Mouse (Mus musculus): ENCODE data around the gene Tmcc3.

The Tmcc3 gene

GRCm38 (mm10) chr10:94466313-94466712, 154.6 kb downstream of the Tmcc3 start:
- DNase-seq (ENCODE audit: low spot score), result no peak

- no peak for DNase-seq (ENCODE audit: low spot score)
Observed at GRCm38 (mm10) chr10:94471487-94471886, 159.7 kb downstream of the Tmcc3 start.

DNA sequence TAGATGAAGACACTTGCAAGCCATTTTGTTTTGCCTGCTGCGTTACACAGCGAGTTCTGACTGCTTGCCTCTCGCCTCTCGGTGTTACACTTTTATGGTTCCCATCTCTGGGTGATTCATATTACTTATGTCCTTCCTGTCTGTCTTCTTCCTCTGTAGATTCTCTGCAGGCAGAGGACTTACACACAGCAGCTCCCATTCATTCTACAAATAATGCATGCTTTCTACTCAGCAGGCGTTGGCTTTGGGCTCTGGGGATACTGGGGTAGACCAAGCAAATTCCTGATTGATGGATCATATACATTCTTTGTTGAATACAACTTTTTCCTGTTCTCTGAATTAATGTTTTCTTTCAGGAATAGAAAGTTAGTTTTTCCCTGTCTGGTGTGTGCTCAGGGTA, 161.8 kb downstream of the Tmcc3 start:
- no peak for DNase-seq (ENCODE audit: low spot score)

GRCm38 (mm10) chr10:94474185-94474584, 162.4 kb downstream of the Tmcc3 start:
- DNase-seq (ENCODE audit: low spot score), result no peak

DNA sequence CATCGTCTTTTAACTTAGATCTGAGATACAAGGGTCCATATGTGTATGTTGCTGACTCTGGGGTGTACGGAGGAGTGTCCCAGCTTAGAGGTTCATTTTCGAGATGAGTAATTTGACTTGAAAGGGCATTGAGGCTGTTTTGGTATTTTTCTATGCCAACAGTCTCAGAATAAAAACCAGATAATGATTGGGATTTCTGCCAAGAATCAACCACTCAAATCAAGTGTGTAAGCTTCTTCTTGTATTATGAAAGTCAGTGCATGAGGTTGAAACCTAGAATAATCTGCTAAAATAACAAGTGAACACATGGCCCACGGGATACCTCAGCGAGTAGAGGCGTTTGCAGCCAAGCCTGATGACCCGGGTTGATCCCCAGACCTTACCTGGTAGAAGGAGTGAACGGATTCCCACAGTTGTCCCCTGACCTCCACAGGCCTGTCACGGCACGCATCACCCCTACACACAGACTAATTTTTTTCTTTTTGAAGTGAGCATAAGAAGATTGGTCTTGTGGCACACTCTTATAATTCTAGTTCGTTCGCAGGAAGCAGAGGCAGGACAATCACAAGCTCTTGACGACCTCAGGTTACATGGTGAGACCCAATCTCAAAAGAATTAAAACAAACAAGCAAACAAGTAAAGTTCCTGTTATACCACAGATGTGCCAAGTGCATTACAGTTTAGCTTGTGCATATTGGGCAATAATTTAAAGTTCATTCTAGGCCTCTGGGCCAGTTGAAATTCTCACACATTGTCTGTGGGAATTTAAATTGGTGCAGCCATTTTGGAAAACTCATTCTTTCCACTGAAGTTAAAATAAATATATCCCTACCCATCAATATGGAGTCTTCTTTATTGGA, 165.8 kb downstream of the Tmcc3 start:
- no peak for DNase-seq (ENCODE audit: low spot score)

- DNase-seq (ENCODE audit: low spot score), result no peak
Observed at GRCm38 (mm10) chr10:94479646-94480045, 167.9 kb downstream of the Tmcc3 start.

DNA sequence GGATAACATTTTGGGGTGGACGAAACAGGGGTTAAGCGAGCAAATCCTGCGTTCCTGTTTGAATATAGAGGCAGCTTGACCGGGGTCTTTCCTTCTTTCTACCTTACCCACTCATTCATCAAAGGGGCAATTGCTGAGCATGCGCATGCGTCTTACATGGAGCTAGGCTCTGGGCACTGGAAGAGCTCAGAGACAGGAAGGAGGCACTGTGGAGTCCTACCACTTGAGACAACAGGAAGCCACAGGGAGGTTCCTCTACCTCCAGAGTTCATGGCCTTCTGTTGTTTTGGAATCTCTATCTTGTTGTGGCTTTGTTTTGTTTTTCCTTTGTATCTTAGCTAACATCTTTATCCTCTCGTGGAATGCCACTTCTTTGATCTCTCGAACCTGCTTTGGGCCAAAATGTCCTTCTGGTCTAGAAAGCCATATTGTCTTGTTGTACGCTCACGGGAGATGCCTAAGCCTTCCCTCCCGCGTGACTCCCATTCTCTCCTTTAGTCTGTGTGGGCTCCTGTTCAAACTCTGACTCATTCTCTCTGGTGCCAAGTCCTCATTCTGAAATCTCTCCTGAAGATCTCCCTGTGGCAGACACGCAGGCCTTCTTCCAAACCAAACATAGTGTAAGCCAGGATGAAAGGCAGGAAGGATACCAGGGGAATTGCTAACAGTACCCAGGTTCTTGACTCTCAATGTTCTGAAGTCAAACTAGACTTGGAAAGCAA, 168.8 kb downstream of the Tmcc3 start:
- no peak for DNase-seq (ENCODE audit: low spot score)

GRCm38 (mm10) chr10:94481613-94482012, 169.9 kb downstream of the Tmcc3 start:
- no peak for DNase-seq (ENCODE audit: low spot score)

DNA sequence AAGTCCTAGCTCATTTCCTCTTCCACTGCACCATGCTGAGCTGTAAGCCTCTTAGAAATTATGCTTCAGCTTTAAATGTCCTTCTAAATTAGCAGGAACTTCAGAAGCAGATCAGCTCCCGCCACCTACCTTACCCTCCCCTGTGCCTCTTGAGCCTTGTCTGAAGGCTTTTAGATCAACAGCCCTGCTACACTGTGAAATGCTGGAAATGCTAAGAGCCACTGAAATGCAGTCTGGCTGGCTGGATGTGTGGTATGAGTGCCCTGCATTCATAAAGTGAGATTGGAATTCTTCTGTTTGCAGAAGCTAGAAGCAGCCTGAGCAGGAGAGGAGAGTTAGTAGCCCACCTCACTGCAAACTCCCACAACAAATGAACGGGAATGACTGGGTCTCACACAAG, 174.4 kb downstream of the Tmcc3 start:
- no peak for DNase-seq (ENCODE audit: low spot score)

GRCm38 (mm10) chr10:94489509-94489908, 177.8 kb downstream of the Tmcc3 start:
- DNase-seq (ENCODE audit: low spot score), result no peak

- no peak for DNase-seq (ENCODE audit: low spot score)
Observed at GRCm38 (mm10) chr10:94491006-94491405, 179.3 kb downstream of the Tmcc3 start.

DNA sequence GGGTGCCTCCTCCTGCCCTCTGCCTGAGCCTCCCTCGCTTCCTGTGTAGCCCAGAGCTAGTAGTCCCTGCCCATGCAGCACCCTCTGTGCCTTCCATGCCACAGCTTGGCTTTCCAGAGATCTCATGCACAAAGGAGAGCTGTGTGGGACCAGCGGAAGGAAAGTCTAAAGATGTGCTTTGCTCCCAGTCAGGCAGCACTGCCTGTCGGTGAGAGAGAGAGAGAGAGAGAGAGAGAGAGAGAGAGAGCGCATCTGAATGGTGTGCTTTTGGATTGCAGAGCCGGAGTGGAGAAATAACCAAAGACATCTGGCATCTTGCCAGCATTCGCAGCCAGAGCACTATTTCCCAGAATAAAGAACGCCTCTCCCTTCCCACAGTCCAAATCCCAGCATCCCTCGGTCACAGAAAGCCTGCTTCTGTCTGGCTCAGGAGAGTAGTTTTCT, 182.7 kb downstream of the Tmcc3 start:
- no peak for DNase-seq (ENCODE audit: low spot score)

- DNase-seq (ENCODE audit: low spot score), result no peak
Observed at GRCm38 (mm10) chr10:94495496-94496235, 183.9 kb downstream of the Tmcc3 start.

- DNase-seq (ENCODE audit: low spot score), result no peak
Observed at GRCm38 (mm10) chr10:94496826-94497440, 185.2 kb downstream of the Tmcc3 start.

- no peak for DNase-seq (ENCODE audit: low spot score)
Observed at GRCm38 (mm10) chr10:94500210-94500876, 188.6 kb downstream of the Tmcc3 start.

DNA sequence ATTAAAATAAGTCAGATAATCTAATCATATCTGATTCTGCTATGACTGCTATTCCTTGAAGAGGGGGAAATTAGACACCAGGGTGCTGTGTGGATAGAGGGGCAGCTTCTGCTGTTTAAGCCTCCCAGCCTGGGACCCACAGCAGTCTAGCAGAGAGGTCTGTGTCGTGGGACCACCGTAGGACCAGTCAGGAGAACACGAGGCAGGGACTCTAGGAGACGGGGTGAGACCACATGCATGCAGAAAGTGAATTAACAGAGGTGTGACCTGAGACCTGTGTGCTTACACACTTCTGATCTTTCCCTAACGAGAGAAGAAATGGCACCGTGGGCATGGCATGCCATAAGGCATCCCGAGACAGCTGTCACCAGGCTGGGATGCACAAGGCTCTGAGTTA, 189.1 kb downstream of the Tmcc3 start:
- DNase-seq (ENCODE audit: low spot score), result no peak

DNA sequence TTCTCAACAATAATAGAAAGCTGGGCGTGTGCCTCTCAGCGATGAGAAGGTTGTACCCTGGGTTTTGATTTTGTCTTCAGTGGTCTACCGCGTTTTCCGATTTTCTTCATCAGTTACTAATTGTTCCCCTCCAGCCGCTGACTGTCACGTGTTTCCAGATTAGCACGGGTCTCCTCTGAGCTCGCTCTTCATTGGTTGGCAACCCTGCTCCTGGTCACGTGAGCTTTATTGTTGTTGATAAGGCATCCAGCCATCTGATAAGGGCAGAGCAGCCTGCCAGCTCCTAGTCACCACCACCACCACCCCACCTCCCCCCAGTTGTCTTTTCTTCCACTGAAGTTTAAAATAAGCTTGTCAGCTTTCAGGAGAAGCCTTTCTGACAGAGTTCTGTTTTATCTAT, 190.0 kb downstream of the Tmcc3 start:
- DNase-seq (ENCODE audit: low spot score), result no peak

DNA sequence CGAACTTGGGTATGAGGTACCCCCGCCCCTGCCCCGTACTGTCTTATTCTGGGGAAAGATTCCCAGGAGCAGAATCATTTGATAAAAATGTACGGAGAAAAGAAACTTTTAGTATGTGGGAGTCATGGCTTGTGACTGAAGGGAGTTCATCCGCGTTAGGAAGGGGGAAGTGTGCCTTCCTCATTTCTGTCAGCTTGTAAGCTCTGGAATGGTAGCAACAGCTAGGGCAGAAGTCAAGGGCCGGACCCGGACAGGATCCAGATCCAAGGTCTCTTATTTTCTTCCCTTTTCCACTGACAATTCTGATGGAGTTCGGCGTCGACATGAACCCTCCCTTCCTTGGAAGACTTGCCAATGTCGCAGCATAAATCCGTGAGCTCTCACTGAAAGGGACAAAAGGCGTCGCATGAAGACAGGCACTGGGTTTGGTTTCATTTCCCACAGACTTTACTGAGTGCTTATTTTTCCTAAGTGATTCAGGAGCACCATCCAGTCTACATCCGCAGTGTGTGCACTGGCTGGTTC, 193.6 kb downstream of the Tmcc3 start:
- DNase-seq (ENCODE audit: low spot score), result no peak

GRCm38 (mm10) chr10:94508863-94509262, 197.1 kb downstream of the Tmcc3 start:
- DNase-seq (ENCODE audit: low spot score), result no peak

DNA sequence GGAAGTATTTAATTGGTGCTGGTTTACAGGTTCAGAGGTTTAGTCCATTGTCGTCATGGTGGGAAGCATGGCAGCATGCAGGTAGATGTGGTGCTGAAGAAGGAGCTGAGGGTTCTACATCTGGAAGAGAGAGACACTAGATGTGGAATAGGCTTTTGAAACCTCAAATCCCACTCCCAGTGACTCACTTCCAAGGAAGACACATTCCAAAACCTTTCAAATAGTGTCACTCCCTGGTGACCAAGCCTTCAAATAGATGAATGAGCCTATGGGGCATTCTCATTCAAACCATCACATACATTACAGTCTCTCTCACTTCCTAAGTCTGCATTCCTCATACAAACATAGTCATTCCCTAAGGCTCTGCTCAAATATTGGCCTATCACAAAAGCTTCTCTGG, 201.0 kb downstream of the Tmcc3 start:
- no peak for DNase-seq (ENCODE audit: low spot score)

- no peak for DNase-seq (ENCODE audit: low spot score)
Observed at GRCm38 (mm10) chr10:94514091-94514505, 202.3 kb downstream of the Tmcc3 start.

Measured in yolk sac, embryonic 10.5 days (tissue).